20 mouse cellular contexts compared by ENCODE assay signal in genomic region chr1:172346707-172347106, GRCm38 (mm10). TPM values are rescaled to one million over a fixed set of nuclear protein-coding genes. Genes with fewer than 3 reads are reported as not detected.
DNase-seq lines count a peak whose midpoint lies in the region; ATAC-seq and TF ChIP-seq lines count a peak whose summit lies in the region.
"Had no signal": no experiment of that assay in that cellular context is flagged by ENCODE, and none has a peak within 500 bp of the region (broad histone marks: within the 10 kb centered on the region; RNA-seq: fewer than 3 reads in every experiment).

No protein-coding gene starts in this region.

- no peaks in the 10 kb centered on the region for H3K36me3 ChIP-seq in hindbrain, postnatal 0 days (ENCODE audit: insufficient read depth, low read length)
- H3K36me3 ChIP-seq in hindbrain, embryonic 16.5 days (ENCODE audit: control insufficient read depth, insufficient read depth, low read length), result no peaks in the 10 kb centered on the region
- no peaks in the 10 kb centered on the region for H3K36me3 ChIP-seq in macrophage (ENCODE audit: inconsistent target)
- H3K36me3 ChIP-seq: heart, embryonic 12.5 days; limb, embryonic 12.5 days had no signal

- TF ChIP-seq POLR2A in bone marrow macrophage, adult 2 months (IDR thresholded peaks at IDR 0.05; ENCODE audit: borderline replicate concordance, low read depth, low read length), result no peak
- no peak for TF ChIP-seq POLR2A in cerebellum, adult 2 months (IDR thresholded peaks at IDR 0.05; ENCODE audit: borderline replicate concordance, insufficient read depth, low read length)

- peaks cover 9% of the 10 kb centered on the region for H3K4me1 ChIP-seq in hindbrain, postnatal 0 days (ENCODE audit: insufficient read depth, low read length)
- H3K4me1 ChIP-seq in hindbrain, embryonic 16.5 days (ENCODE audit: control insufficient read depth, insufficient read depth, low read depth, low read length), result peaks cover 7% of the 10 kb centered on the region
- peaks cover 37% of the 10 kb centered on the region for H3K4me1 ChIP-seq in bone marrow macrophage, adult 2 months (ENCODE audit: control insufficient read depth, insufficient read depth, low read length)
- peaks cover 3% of the 10 kb centered on the region; the same call in 1 of the 2 replicates for H3K4me1 ChIP-seq in cerebellum, adult 2 months (ENCODE audit: control insufficient read depth, insufficient read depth, low read length)

- peak overlapping the region; percentile 82; the same call in 1 of the 2 replicates for H3K27ac ChIP-seq in hindbrain, postnatal 0 days
- H3K27ac ChIP-seq in hindbrain, embryonic 16.5 days (ENCODE audit: low read depth, low read length), result no peak overlapping the region
- H3K27ac ChIP-seq in left cerebral cortex, adult 2 months, result peak overlapping the region; percentile 73
- H3K27ac ChIP-seq in bone marrow macrophage, adult 2 months (ENCODE audit: insufficient read depth, low read depth, low read length), result peak overlapping the region; percentile 94
- peak overlapping the region; percentile 22; the same call in 1 of the 2 replicates for H3K27ac ChIP-seq in macrophage
- H3K27ac ChIP-seq in cerebellum, adult 2 months (ENCODE audit: insufficient read depth, low read length), result no peak overlapping the region
- H3K27ac ChIP-seq: forebrain, embryonic 13.5 days; hindbrain, embryonic 14.5 days; limb, embryonic 12.5 days had no signal

- ATAC-seq in hindbrain, postnatal 0 days, result no peak
- ATAC-seq in hindbrain, embryonic 16.5 days, result no peak
- ATAC-seq: forebrain, embryonic 13.5 days had no signal

- H3K79me2 ChIP-seq in macrophage (ENCODE audit: inconsistent target), result no peaks in the 10 kb centered on the region

- DNase-seq in hindbrain, postnatal 0 days (ENCODE audit: low spot score), result peak; percentile 39
- DNase-seq in left cerebral cortex, adult 2 months (ENCODE audit: extremely low spot score in 1 of 2, low spot score in 2 of 2), result no peak
- no peak for DNase-seq in left cerebral cortex, postnatal 4 days
- DNase-seq in cerebellum, adult 2 months, result no peak
- DNase-seq: adrenal gland, postnatal 25 days; cerebellum, adult 18-20 months; gastrocnemius, postnatal 10 days; heart, adult 11 months; heart, postnatal 14 days; lung, adult 2 months; right cerebral cortex, adult 18-20 months; thymus, postnatal 25 days had no signal

- no peak overlapping the region for H3K9ac ChIP-seq in hindbrain, postnatal 0 days (replicated peaks; ENCODE audit: low read length)
- no peak overlapping the region for H3K9ac ChIP-seq in hindbrain, embryonic 16.5 days (ENCODE audit: low read depth, low read length)
- H3K9ac ChIP-seq: forebrain, embryonic 13.5 days; heart, embryonic 12.5 days; hindbrain, embryonic 14.5 days; limb, embryonic 12.5 days had no signal

- H3K27me3 ChIP-seq in hindbrain, postnatal 0 days (ENCODE audit: insufficient read depth, low read length), result no peaks in the 10 kb centered on the region
- no peaks in the 10 kb centered on the region for H3K27me3 ChIP-seq in hindbrain, embryonic 16.5 days (replicated peaks; ENCODE audit: control insufficient read depth, insufficient read depth, low read length)
- H3K27me3 ChIP-seq in cerebellum, adult 2 months (ENCODE audit: control insufficient read depth, insufficient read depth, low read length), result no peaks in the 10 kb centered on the region
- H3K27me3 ChIP-seq: forebrain, embryonic 13.5 days had no signal

- intact Hi-C loops in left cerebral cortex, adult 2 months (cut with DNase I), result no loop called here
- intact Hi-C loops in left cerebral cortex, postnatal 4 days (cut with DNase I), result no loop called here

- TF ChIP-seq CTCF in hindbrain, postnatal 0 days (IDR thresholded peaks at IDR 0.05; ENCODE audit: low read depth), result no peak
- peak; percentile 6 for TF ChIP-seq CTCF in left cerebral cortex, adult 2 months (IDR thresholded peaks at IDR 0.05)
- TF ChIP-seq CTCF in bone marrow macrophage, adult 2 months (IDR thresholded peaks at IDR 0.05; ENCODE audit: low read depth, low read length), result no peak
- no peak for TF ChIP-seq CTCF in cerebellum, adult 2 months (IDR thresholded peaks at IDR 0.05; ENCODE audit: borderline replicate concordance, insufficient read depth, low read depth, low read length)

- 69% methylated on average over 10 of the region's 10 CpGs for WGBS in hindbrain, postnatal 0 days
- WGBS in hindbrain, embryonic 16.5 days, result 83% methylated on average over 10 of the region's 10 CpGs
- 88% methylated on average over 10 of the region's 10 CpGs for WGBS in macrophage (ENCODE audit: missing documents)
- 50% methylated on average over 10 of the region's 10 CpGs for WGBS in cerebellum, adult 2 months

- H3K4me3 ChIP-seq in hindbrain, postnatal 0 days (ENCODE audit: low read length), result no peak overlapping the region
- no peak overlapping the region for H3K4me3 ChIP-seq in hindbrain, embryonic 16.5 days (ENCODE audit: low read length)
- H3K4me3 ChIP-seq in left cerebral cortex, adult 2 months, result no peak overlapping the region
- no peak overlapping the region for H3K4me3 ChIP-seq in bone marrow macrophage, adult 2 months (ENCODE audit: insufficient read depth, low read length)
- H3K4me3 ChIP-seq in macrophage (ENCODE audit: inconsistent target), result no peak overlapping the region
- no peak overlapping the region for H3K4me3 ChIP-seq in cerebellum, adult 2 months (replicated peaks; ENCODE audit: insufficient read depth, low read depth, low read length)
- H3K4me3 ChIP-seq: forebrain, embryonic 13.5 days; heart, embryonic 12.5 days; limb, embryonic 12.5 days had no signal

- H3K9me3 ChIP-seq in hindbrain, postnatal 0 days (ENCODE audit: low read length), result no peaks in the 10 kb centered on the region
- H3K9me3 ChIP-seq in hindbrain, embryonic 16.5 days (ENCODE audit: control insufficient read depth, low read length), result no peaks in the 10 kb centered on the region
- H3K9me3 ChIP-seq: forebrain, embryonic 13.5 days; heart, embryonic 12.5 days; limb, embryonic 12.5 days had no signal

- no peak overlapping the region for H3K4me2 ChIP-seq in hindbrain, postnatal 0 days (ENCODE audit: low read depth, low read length)
- no peak overlapping the region for H3K4me2 ChIP-seq in hindbrain, embryonic 16.5 days (ENCODE audit: low read length)
- H3K4me2 ChIP-seq: forebrain, embryonic 13.5 days; heart, embryonic 12.5 days; hindbrain, embryonic 14.5 days; limb, embryonic 12.5 days had no signal

RNA-seq across cellular contexts. Expression of gene Kcnj10, which starts 5.7 kb away (rescaled TPM):
- total RNA-seq in hindbrain, postnatal 0 days (2014; rRNA removed), result 8.6 and 10.0 TPM in 2 replicates
- 5.4 and 5.6 TPM in 2 replicates for polyA plus RNA-seq in hindbrain, postnatal 0 days (2015; fragmentation: Nextera tagmentation; extraction: Ambion mirVana)
- 3.5 and 3.9 TPM in 2 replicates for polyA plus RNA-seq in hindbrain, embryonic 16.5 days (2015; fragmentation: Nextera tagmentation; extraction: Ambion mirVana)
- 100 to 1,000 TPM in 1 of 2 experiments, 10 to 100 TPM in 1; 86.5 to 108 TPM for total RNA-seq in left cerebral cortex, adult 2 months (2021)
- total RNA-seq in left cerebral cortex, postnatal 4 days (2021), result 10 to 100 TPM; 20.4 to 21.3 TPM
- polyA plus RNA-seq in bone marrow macrophage, adult 2 months (2012; ENCODE audit: insufficient read depth, insufficient read length, missing spikeins), result 52.3 and 58.4 TPM in 2 replicates
- total RNA-seq in macrophage (2018; cell fraction: chromatin; rRNA removed), result under 1 TPM in 3 of 26 experiments, not detected in 23; 0.10 to 0.13 (median 0.12) TPM
- total RNA-seq in macrophage (2018; cell fraction: cytosol; rRNA removed), result under 1 TPM; 0.08 to 0.67 (median 0.20) TPM
- total RNA-seq in macrophage (2018; cell fraction: nucleus; rRNA removed), result under 1 TPM in 22 of 26 experiments, not detected in 4; 0.11 to 0.51 (median 0.24) TPM
- 0.28 to 1.9 TPM (median 0.66 TPM) in 3 replicates for polyA plus RNA-seq in macrophage (2018)
- 141 and 174 TPM in 2 replicates for polyA plus RNA-seq in cerebellum, adult 2 months (2012; rRNA removed)
- polyA plus RNA-seq: heart, embryonic 12.5 days had no signal

RNA-seq across cellular contexts. Expression of gene Kcnj9, which starts 17.6 kb away (rescaled TPM):
- total RNA-seq in hindbrain, postnatal 0 days (2014; rRNA removed), result 8.0 and 9.8 TPM in 2 replicates
- polyA plus RNA-seq in hindbrain, postnatal 0 days (2015; fragmentation: Nextera tagmentation; extraction: Ambion mirVana), result 3.6 and 4.2 TPM in 2 replicates
- 4.9 and 5.6 TPM in 2 replicates for polyA plus RNA-seq in hindbrain, embryonic 16.5 days (2015; fragmentation: Nextera tagmentation; extraction: Ambion mirVana)
- 100 to 1,000 TPM; 137 to 138 TPM for total RNA-seq in left cerebral cortex, adult 2 months (2021)
- total RNA-seq in left cerebral cortex, postnatal 4 days (2021), result 10 to 100 TPM; 23.5 to 27.4 TPM
- 1.8 and 2.2 TPM in 2 replicates for polyA plus RNA-seq in bone marrow macrophage, adult 2 months (2012; ENCODE audit: insufficient read depth, insufficient read length, missing spikeins)
- total RNA-seq in macrophage (2018; cell fraction: chromatin; rRNA removed), result under 1 TPM in 5 of 26 experiments, not detected in 21; 0.17 to 0.40 (median 0.33) TPM
- under 1 TPM in 1 of 26 experiments, not detected in 25; 0.03 TPM for total RNA-seq in macrophage (2018; cell fraction: cytosol; rRNA removed)
- under 1 TPM in 6 of 26 experiments, not detected in 20; 0.24 to 0.59 (median 0.31) TPM for total RNA-seq in macrophage (2018; cell fraction: nucleus; rRNA removed)
- 0.06 to 0.33 TPM in 2 of 3 replicates, not detected in the other for polyA plus RNA-seq in macrophage (2018)
- polyA plus RNA-seq in cerebellum, adult 2 months (2012; rRNA removed), result 116 and 130 TPM in 2 replicates
- total RNA-seq: heart, postnatal 14 days; MEL had no signal
- polyA plus RNA-seq: heart, embryonic 12.5 days; limb, embryonic 12.5 days; lung, adult 2 months had no signal

RNA-seq across cellular contexts. Expression of gene Pigm, which starts 29.6 kb away (rescaled TPM):
- 12.2 and 14.7 TPM in 2 replicates for total RNA-seq in hindbrain, postnatal 0 days (2014; rRNA removed)
- 2.7 and 3.0 TPM in 2 replicates for polyA plus RNA-seq in hindbrain, postnatal 0 days (2015; fragmentation: Nextera tagmentation; extraction: Ambion mirVana)
- 3.1 and 3.9 TPM in 2 replicates for polyA plus RNA-seq in hindbrain, embryonic 16.5 days (2015; fragmentation: Nextera tagmentation; extraction: Ambion mirVana)
- total RNA-seq in left cerebral cortex, adult 2 months (2021), result 1 to 10 TPM; 9.3 to 9.8 TPM
- total RNA-seq in left cerebral cortex, postnatal 4 days (2021), result 10 to 100 TPM; 11.1 TPM
- 14.3 and 15.4 TPM in 2 replicates for polyA plus RNA-seq in bone marrow macrophage, adult 2 months (2012; ENCODE audit: insufficient read depth, insufficient read length, missing spikeins)
- 10 to 100 TPM in 24 of 26 experiments, 1 to 10 TPM in 2; 8.4 to 37.2 (median 20.2) TPM for total RNA-seq in macrophage (2018; cell fraction: chromatin; rRNA removed)
- total RNA-seq in macrophage (2018; cell fraction: cytosol; rRNA removed), result 10 to 100 TPM in 3 of 26 experiments, 1 to 10 TPM in 23; 6.0 to 11.9 (median 8.2) TPM
- total RNA-seq in macrophage (2018; cell fraction: nucleus; rRNA removed), result 10 to 100 TPM; 16.2 to 47.3 (median 25.2) TPM
- polyA plus RNA-seq in macrophage (2018), result 5.6 to 9.2 TPM (median 7.8 TPM) in 3 replicates
- 7.5 and 7.9 TPM in 2 replicates for polyA plus RNA-seq in cerebellum, adult 2 months (2012; rRNA removed)

RNA-seq across cellular contexts. Expression of gene Atp1a2, which starts 48.8 kb away (rescaled TPM):
- 546 and 572 TPM in 2 replicates for total RNA-seq in hindbrain, postnatal 0 days (2014; rRNA removed)
- polyA plus RNA-seq in hindbrain, postnatal 0 days (2015; fragmentation: Nextera tagmentation; extraction: Ambion mirVana), result 119 and 123 TPM in 2 replicates
- polyA plus RNA-seq in hindbrain, embryonic 16.5 days (2015; fragmentation: Nextera tagmentation; extraction: Ambion mirVana), result 96.7 and 102 TPM in 2 replicates
- 100 to 1,000 TPM; 628 to 676 TPM for total RNA-seq in left cerebral cortex, adult 2 months (2021)
- total RNA-seq in left cerebral cortex, postnatal 4 days (2021), result 100 to 1,000 TPM; 211 to 226 TPM
- 0.15 and 0.36 TPM in 2 replicates for polyA plus RNA-seq in bone marrow macrophage, adult 2 months (2012; ENCODE audit: insufficient read depth, insufficient read length, missing spikeins)
- total RNA-seq in macrophage (2018; cell fraction: chromatin; rRNA removed), result under 1 TPM in 1 of 26 experiments, not detected in 25; 0.19 TPM
- total RNA-seq in macrophage (2018; cell fraction: cytosol; rRNA removed), result under 1 TPM in 1 of 26 experiments, not detected in 25; 0.04 TPM
- total RNA-seq in macrophage (2018; cell fraction: nucleus; rRNA removed), result not detected
- polyA plus RNA-seq in macrophage (2018), result not detected in 3 replicates
- polyA plus RNA-seq in cerebellum, adult 2 months (2012; rRNA removed), result 535 and 584 TPM in 2 replicates
- total RNA-seq: MEL had no signal

Comparison
In these comparisons a context has a peak if more than half of its experiments do, and no peak if none do; other contexts are left out.
1. H3K27ac ChIP-seq: peak in hindbrain, postnatal 0 days (single experiment), left cerebral cortex, adult 2 months (single experiment), bone marrow macrophage, adult 2 months (single experiment) and macrophage (single experiment); none in hindbrain, embryonic 16.5 days (single experiment) and cerebellum, adult 2 months (single experiment).
2. RNA of gene Kcnj9, which starts 17.6 kb away (polyA plus RNA-seq): 116 to 130 TPM in cerebellum, adult 2 months; 4.9 to 5.6 TPM in hindbrain, embryonic 16.5 days, 3.6 to 4.2 TPM in hindbrain, postnatal 0 days, 1.8 to 2.2 TPM in bone marrow macrophage, adult 2 months and 0.06 to 0.33 TPM in macrophage; every median in the first group is over 10 times any median in the second.